Mouse (Mus musculus): Measurements from ENCODE around the gene Higd2a.

DNA sequence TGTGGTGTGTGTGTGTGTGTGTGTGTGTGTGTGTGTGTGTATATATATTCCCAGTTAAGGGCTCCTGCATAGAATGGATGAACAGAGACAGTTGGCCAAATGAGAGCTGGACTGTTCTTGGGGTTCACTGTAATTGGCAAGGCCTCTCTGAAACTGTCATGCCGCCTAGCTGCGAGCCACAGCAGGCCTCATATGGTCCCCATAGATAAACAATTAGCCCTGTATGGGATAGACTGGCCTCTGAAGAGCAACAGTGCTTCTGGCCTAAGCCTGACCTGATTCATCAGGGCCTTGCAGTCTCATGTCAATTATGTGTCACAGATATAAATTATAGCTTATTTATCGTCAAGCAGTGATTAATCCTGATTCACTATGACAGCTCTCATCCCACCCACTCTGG, 18.0 kb downstream of the Higd2a start:
- TF ChIP-seq CTCF (IDR thresholded peaks at IDR 0.05) (no peak), EP300 (IDR thresholded peaks at IDR 0.05) (no peak)

Measured in lung, postnatal 0 days (tissue).